Mouse (Mus musculus) gastrocnemius, adult 18-20 months (tissue): ENCODE results near the gene Dysf. TPM values are rescaled to one million over a fixed set of nuclear protein-coding genes. Genes with fewer than 3 reads are reported as not detected.
"Not testable (repeated sequence)": the region's sequence is repeated elsewhere in the genome, so short reads cannot be mapped to it uniquely, and the experiment has no call there.

Source experiments
- DNase-seq: peaks from one replicate; pipeline ENCODE4 v3.0.0; 2021; ENCODE audit warnings: low spot score
- long read RNA-seq, 2 experiments: library from polyadenylated mRNA; stranded (forward); transcript quantifications; one replicate each; pipeline ENCODE4 v2.0.0; 2021
- total RNA-seq, 2 experiments: library from RNA; stranded (reverse); gene quantifications; 2 replicates each; pipeline ENCODE4 v1.2.3; 2021

Gene Dysf
- total RNA-seq: 10 to 100 TPM; 71.9 to 75.9 TPM
- long read RNA-seq, experiment 1, full-length matches to known transcripts: 30 of 96 reads
- long read RNA-seq, experiment 1, partial matches to known transcripts: 27 of 96 reads
- long read RNA-seq, experiment 1, other reads (novel, unspliced or antisense): 39 of 96 reads
- long read RNA-seq, experiment 2, full-length matches to known transcripts: 15 of 57 reads
- long read RNA-seq, experiment 2, partial matches to known transcripts: 15 of 57 reads
- long read RNA-seq, experiment 2, other reads (novel, unspliced or antisense): 27 of 57 reads

- peak; percentile 55 for DNase-seq
Measured at GRCm38 (mm10) chr6:84008363-84009171, at the start of gene Dysf. TSS of gene Dysf (plus strand) at chr6:84008590.

GRCm38 (mm10) chr6:83987642-83988041, 20.7 kb upstream of the Dysf start:
- no peak for DNase-seq

DNA sequence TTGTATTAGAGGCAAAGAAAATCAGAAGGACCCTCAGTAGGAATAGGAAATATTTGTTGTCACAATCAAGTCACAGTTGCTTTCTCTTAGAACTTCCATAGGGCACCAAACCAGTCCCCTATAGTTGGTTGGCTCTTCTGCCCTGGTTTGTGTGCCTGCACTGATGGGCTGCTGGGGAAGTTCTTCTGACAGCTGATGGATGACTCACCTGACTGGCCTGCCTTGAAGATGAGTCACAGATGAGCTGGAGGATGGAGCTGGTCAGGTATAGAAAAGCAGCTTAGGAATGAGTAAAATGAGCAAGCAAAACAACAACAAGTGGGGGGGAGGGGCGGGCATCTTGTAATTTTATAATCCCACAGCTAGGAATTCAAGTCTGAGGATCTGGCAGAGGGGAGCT, 5.7 kb upstream of the Dysf start:
- no peak for DNase-seq

GRCm38 (mm10) chr6:84004295-84004694, 4.1 kb upstream of the Dysf start:
- DNase-seq: no peak

DNA sequence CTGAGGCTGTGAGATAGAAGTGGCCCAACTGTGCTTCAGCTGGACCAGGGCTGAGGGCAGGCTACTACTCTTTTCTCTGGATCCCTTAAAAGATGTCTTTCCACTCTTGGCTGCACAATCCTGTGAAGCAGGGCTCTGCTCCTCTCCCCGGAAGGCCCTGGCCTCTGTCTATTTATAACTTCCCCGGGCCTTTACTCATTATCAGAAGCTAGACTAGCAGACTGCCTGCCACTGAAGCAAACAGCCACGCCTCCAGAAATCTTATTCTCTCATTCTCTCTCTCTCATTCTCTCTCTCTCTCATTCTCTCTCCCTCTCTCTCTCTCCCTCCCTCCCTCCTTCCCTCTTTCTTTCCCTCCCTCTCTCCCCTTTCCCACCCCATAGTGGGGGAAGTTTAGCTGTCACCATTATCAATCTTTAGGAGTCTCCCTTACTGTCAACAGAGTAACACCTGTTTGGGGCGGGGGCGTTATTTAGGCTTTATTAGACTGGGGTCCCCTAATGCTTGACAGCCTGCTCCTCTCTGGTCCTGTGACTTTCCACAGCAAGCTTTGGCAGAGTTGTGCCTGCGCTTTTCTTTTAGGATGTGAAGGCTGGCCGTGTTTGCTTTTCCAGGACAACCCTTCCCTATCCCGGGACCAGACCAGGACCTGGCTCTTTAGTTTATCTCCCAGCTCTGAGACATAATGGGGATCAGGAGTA, 932 bp downstream of the Dysf start:
- DNase-seq: no peak

DNA sequence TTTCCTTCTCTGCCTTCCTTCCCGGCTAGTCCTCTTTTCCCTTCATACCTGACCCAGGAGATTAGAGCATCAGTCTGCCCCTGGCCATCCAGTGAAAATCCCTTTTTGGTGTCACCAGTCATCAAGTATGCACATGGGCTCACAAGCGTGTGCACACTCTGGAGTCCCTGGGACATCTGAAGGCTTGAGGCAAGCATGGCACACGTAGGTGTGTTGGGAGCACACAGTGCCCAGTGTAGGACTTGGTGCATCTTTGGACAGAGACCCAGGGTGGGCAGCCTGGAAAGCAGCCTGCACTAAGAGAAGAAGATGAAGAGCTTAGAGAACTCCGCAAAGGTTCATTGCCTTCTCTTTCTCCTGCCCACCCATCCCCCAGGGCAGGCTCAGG, 1.5 kb downstream of the Dysf start:
- DNase-seq: no peak

DNA sequence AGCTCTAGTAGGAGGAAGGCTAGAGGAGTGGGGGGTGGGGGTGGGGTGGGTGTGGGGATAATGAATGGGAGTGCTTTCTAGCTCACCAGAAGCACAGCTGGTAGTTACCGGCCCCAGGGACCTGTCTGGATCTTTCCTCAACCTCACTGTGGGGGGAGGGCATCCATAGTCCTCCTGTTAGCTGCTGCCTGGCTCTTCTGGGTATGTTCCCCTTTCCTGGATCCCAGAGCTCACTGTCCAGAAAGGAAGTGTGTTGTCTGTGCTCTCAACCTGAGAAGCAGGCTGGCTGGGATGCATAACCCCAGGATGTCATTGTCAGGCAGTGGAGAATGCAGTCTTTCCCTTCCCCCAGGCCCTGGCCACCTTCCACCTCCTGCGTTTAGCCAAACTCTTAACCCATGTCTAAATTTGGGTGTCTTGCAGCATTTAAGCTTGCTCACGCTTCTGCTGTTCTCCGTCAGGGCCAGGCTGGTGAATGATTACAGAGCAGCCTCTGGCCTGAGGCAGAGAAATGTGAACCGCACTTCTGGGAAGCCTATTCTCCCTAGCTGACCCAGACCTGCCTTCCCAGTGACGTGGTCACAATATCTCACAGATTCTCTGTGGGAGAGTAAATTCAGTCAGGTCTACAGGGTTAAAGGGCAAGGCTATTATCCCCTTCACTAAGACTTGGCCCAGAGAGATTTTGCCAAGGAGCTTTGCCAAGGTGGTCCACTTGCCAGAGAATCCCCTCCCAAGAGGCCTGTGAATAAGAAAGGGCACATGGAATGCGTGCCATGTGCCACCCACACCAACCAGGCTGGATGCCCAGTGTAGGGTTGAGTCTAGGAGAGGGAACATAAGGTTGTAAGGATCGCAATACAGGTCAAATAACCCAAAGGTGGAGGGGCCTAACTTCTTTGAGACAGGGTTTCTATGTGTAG, 2.2 kb downstream of the Dysf start:
- peak; percentile 79 for DNase-seq

DNA sequence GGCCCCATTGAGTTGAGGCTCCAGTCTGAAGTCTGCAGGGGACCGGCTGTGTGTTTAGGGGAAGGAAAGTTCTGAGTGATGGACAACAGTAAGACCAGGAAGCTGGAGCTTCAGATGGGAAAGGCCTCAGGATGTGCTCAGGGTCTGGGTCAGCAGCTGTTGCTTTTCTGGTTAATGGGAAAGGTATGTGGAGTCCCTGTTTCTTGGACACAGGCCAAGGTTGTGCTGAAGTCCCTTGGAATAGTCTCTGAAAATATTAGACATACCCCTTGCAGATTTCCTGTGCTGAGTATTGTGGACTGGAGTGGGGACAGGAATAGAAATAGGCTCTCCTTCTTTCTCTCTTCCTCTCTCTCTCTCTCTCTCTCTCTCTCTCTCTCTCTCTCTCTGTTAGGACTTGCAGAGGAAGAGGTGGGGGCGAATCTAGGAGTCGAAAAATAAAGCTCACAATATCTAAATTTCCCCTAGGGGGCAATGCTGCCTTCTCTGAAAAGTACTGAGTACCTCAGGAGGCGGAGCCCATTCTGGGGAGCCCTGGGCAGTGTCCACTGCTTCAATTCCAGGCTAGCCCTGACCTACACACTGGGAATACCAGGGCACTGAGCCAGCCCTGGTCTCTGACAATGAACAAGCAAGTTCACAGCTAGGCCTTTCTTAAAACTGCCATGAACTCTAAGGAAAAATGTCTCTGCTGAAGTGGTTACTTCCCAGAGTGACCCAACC, 6.7 kb downstream of the Dysf start:
- DNase-seq: not testable (repeated sequence)

DNA sequence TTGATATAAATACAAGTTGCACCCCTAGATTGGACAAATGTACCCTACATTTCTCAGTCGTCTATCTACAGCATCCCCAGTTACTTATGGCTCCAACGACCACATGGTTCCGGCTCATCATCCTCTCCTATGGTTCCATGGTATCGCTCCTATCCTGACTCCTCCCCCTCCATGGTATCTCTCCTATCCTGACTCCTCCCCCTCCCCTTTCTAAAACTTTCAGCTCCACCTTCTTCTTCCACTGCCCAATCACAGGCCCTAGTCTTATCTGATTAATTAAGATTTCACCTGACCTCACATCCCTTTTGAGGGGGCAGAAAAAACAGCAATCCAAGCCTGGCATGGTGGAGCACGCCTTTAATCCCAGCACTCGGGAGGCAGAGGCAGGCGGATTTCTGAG, 8.5 kb downstream of the Dysf start:
- no peak for DNase-seq

DNA sequence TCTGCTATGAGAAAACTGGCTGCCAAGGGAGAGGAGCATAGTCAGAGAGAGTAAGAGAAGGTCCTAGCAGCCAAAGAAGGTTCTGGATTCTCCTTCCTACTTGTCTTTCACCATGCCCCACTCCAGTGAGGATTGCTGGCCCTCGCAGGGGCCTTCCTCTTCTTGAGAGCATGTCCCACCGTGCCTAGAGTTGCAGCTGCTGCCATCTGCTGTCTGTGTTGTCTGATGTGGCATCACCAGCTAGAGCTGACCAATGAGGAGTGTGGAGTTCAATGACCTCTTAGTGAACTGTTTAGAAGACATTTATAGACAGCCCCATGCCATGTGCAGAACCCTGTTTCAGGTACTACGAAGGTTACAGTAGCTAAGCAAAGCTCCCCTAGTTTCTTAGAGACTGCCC, 9.0 kb downstream of the Dysf start:
- no peak for DNase-seq

DNA sequence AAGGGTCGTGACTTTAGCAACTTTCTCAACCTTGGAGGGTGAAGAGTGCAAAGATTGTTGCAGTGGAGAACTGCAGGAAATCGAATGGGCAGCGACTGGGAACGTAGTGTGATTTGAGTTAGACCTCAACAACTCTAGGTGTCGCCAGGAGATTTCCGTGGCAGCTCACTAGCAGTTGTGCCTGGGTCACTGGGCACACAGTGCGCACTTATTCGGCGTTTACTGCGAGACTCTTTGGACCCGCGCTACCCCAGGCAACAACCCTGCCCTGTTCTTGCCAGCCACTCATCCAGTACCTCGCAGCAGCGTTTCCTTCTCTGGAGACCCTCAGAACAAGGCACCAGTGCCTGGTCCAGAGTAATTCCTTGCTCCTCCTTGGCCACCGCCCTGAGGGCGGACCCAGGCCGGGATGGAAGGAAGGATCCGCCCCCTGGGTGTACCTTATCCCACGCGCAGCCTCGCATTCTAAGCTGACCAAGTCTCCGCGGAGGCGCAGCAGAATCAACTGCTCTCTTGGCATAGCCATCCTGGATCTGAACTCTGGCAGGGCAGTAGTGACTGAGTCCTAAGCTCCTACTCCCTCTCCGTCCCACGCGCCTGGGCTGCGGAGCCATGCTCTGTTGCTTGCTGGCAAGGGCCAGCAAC, 10.6 kb downstream of the Dysf start:
- peak; percentile 78 for DNase-seq

GRCm38 (mm10) chr6:84020002-84020401, 11.6 kb downstream of the Dysf start:
- DNase-seq: no peak

DNA sequence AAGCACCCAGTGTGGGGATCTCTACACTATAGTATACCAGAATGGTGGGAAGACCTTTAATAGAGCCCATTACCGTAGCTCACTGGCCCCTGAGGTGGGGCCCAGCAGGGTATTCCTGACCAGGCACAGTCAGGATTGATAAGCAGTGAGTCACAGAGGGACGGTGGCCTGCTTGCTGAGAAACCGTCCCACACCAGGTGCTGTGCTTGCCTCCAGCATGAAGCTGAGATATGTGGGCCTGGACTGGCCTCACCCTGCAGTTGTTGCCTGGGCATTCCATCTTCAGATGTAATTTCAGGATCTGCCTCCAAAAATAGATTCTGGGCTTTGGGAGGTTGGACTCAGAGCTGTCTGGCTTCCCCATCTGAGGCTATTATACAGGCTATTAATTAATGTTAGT, 13.6 kb downstream of the Dysf start:
- DNase-seq: peak; percentile 72

DNA sequence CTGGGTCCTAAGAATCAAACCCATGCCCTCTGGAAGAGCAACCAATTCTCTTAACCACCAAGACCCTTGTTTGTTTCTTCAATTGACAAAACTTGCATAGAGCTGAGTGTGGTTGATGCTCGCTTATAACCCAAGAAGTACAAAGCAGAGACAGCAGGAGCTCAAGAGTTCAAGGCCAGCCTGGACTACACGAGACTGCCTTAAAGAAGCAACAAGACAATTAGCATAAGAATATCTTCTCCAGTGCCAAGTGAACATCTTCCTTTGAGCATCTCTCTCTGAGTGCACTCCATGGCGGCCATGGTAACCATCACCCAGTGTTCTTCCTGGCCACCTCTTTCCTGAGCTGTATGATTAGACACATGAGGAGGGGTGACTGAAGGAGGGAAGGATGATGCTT, 17.2 kb downstream of the Dysf start:
- no peak for DNase-seq

GRCm38 (mm10) chr6:84028791-84029190, 20.4 kb downstream of the Dysf start:
- no peak for DNase-seq

DNA sequence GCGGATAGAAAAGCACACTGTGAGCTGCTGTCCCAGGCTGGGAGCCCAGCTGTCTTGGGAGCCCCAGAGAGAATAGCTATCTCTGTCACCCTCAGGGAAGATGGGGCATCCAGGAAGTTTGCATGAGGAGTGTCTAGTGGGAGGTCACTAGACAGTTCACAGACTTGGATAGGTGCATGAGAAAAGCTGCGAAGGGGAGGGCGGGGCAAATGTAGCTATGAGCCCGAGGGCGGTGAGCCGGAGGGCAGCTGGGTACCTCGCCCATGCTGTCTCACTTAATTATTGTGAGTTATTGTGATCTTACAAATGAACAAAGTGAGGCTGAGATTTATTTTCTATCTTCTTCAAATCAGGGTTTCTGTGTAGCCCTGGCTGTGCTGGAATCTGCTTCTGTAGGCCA, 21.4 kb downstream of the Dysf start:
- no peak for DNase-seq

DNA sequence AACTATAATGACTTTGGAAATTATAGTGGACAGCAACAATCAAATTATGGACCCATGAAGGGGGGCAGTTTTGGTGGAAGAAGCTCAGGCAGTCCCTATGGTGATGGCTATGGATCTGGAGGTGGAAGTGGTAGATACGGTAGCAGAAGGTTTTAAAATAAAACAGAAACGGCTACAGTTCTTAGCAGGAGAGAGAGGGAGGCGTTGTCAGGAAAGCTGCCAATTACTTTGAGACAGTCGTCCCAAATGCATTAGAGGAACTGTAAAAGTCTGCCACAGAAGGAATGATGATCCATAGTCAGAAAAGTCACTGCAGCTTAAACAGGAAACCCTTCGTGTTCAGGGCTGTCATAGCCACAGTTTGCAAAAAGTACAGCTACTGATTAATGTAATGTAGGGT, 24.1 kb downstream of the Dysf start:
- not testable (repeated sequence) for DNase-seq

DNA sequence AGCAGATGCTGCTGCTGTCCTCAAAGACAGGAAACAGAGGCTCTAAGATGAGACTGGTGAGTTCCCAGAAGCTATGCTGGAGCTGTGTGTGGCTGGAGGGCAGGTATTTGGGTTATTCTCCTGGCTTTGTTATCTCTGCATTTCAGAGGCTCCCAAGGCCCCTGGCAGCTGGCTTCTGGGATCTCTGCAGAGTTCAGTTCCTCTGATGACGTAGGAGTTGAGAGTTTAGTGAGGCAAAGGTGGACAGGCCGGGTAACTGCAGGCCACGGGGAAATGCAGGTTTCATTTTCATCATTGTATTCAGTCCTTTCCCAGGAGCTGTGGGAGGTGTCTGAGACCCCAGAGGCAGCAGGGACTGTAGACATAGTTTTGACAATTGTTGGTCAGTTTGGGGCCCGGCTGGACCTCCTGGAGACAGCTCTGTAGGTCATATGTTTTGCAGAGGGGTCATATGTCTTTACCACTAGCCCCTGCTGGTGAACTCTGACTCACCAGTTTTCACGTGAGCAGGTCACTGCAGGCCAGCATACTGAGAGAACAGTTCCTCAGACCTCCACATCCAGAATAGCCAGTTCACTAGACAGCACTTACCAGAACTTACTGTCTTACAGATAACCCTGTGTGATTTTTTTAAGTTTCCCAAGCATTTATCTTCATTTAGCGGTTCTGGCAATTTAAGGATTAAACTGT, 35.0 kb downstream of the Dysf start:
- no peak for DNase-seq

DNA sequence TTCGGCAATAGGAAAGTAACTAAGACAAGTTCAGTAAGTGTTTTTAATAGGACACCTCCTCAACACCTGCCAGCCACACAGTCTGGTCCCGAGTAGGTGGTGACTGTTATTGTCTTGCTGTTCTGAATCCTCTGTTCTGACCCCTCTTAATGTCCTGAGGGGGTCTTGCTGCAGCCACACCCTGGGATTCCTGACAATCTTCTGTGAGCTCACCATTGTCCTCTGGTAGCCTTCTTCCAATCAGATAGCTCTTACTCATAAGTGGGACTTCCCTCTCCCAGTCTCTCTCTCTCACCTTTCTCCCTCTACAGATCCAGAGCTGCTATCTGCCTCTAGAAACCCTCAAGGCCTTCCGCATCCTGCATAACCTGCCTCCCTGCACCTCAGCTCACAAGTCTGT, 36.3 kb downstream of the Dysf start:
- no peak for DNase-seq

DNA sequence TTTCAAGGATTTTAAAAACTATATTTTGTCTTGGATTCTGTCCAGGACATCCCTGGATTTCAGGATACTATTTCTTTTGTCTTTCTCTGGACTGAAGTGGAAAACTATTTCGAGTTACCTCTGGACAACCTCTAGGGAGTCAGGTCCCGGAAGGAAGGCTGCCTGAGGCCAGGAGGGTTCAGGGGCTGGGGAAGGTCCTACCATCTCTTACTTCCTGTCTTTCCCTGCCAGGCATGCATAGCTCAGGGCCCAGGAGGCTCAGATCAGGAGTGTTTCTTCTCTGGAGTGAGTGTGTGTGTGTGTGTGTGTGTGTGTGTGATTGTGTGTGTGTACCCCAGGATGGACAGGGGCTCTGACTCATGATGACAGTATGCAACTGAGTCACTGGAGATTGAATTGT, 40.5 kb downstream of the Dysf start:
- no peak for DNase-seq
